Mouse (Mus musculus) adrenal gland, adult 18-20 months (tissue): Measurements from ENCODE around the gene Calu. TPM values are rescaled to one million over a fixed set of nuclear protein-coding genes. Genes with fewer than 3 reads are reported as not detected.
"Not testable (repeated sequence)": the region's sequence is repeated elsewhere in the genome, so short reads cannot be mapped to it uniquely, and the experiment has no call there.

ENCODE experiments used
- DNase-seq, 2 experiments: peaks; one replicate each; pipeline ENCODE4 v3.0.0; 2021 to 2022; ENCODE audit warnings: low spot score in 2 of 2
- long read RNA-seq, 2 experiments: library from polyadenylated mRNA; stranded (forward); transcript quantifications; one replicate each; pipeline ENCODE4 v2.0.0; 2021
- total RNA-seq, 2 experiments: library from RNA; stranded (reverse); gene quantifications; 1 replicate in 1 of 2; 2 replicates in 1 of 2; pipeline ENCODE4 v1.2.3; 2021

Calu gene
- total RNA-seq = 100 to 1,000 TPM; 134 to 139 TPM
- long read RNA-seq, experiment 1, transcript Calu-202 (7 exons, 2,670 nt) = minor isoform, 40 of 119 reads
- long read RNA-seq, experiment 1, transcript Calu-201 (7 exons, 3,229 nt) = major isoform, 64 of 119 reads
- long read RNA-seq, experiment 1, partial matches to known transcripts = 6 of 119 reads
- long read RNA-seq, experiment 1, other reads (novel, unspliced or antisense) = 9 of 119 reads
- long read RNA-seq, experiment 2, transcript Calu-201 (7 exons, 3,229 nt) = major isoform, 55 of 117 reads
- long read RNA-seq, experiment 2, transcript Calu-202 (7 exons, 2,670 nt) = minor isoform, 40 of 117 reads
- long read RNA-seq, experiment 2, partial matches to known transcripts = 3 of 117 reads
- long read RNA-seq, experiment 2, other reads (novel, unspliced or antisense) = 18 of 117 reads

GRCm38 (mm10) chr6:29347665-29348370 lies at the start of gene Calu:
TSS of gene Calu (plus strand) at chr6:29348069.
- peak; percentile 99 for DNase-seq

- DNase-seq = no peak
Observed at GRCm38 (mm10) chr6:29299112-29299511, 48.8 kb upstream of the Calu start.

GRCm38 (mm10) chr6:29303251-29303650 lies 44.6 kb upstream of the Calu start:
- no peak for DNase-seq

GRCm38 (mm10) chr6:29303726-29304125 lies 44.1 kb upstream of the Calu start:
- no peak for DNase-seq

GRCm38 (mm10) chr6:29305462-29305861 lies 42.4 kb upstream of the Calu start:
- no peak for DNase-seq

- DNase-seq = no peak
Observed at GRCm38 (mm10) chr6:29308846-29309605, 38.8 kb upstream of the Calu start.

GRCm38 (mm10) chr6:29313690-29314202 lies 34.1 kb upstream of the Calu start:
- no peak for DNase-seq

GRCm38 (mm10) chr6:29317286-29317685 lies 30.6 kb upstream of the Calu start:
- DNase-seq = no peak

GRCm38 (mm10) chr6:29317941-29318340 lies 29.9 kb upstream of the Calu start:
- DNase-seq = no peak

- DNase-seq = peak; percentile 28 to 35
Observed at GRCm38 (mm10) chr6:29318879-29319278, 29.0 kb upstream of the Calu start, which contains the start of gene Fam71f1. TSS of gene Fam71f1 (plus strand) at chr6:29319140.

- DNase-seq = no peak
Observed at GRCm38 (mm10) chr6:29321586-29321985, 26.3 kb upstream of the Calu start.

- no peak for DNase-seq
Observed at GRCm38 (mm10) chr6:29322147-29322546, 25.7 kb upstream of the Calu start.

- DNase-seq = no peak
Observed at GRCm38 (mm10) chr6:29322735-29323134, 25.1 kb upstream of the Calu start.

GRCm38 (mm10) chr6:29326961-29327360 lies 20.9 kb upstream of the Calu start:
- DNase-seq = no peak

- no peak for DNase-seq
Observed at GRCm38 (mm10) chr6:29329514-29329913, 18.4 kb upstream of the Calu start.

- not testable (repeated sequence) for DNase-seq
Observed at GRCm38 (mm10) chr6:29346512-29346911, 1.4 kb upstream of the Calu start.

GRCm38 (mm10) chr6:29347189-29347588 lies 680 bp upstream of the Calu start:
- no peak for DNase-seq

GRCm38 (mm10) chr6:29348371-29348724 lies 479 bp downstream of the Calu start:
- DNase-seq = no peak

- DNase-seq = no peak
Observed at GRCm38 (mm10) chr6:29351613-29352012, 3.7 kb downstream of the Calu start.

GRCm38 (mm10) chr6:29352816-29353215 lies 4.9 kb downstream of the Calu start:
- no peak for DNase-seq

- DNase-seq = no peak
Observed at GRCm38 (mm10) chr6:29359386-29359785, 11.5 kb downstream of the Calu start.
